Mouse (Mus musculus): ENCODE measurements around the gene Lpp. TPM values are rescaled to one million over a fixed set of nuclear protein-coding genes. Genes with fewer than 3 reads are reported as not detected.

The Lpp gene
- polyA plus RNA-seq, 1 experiment, result 18.7 TPM

DNA sequence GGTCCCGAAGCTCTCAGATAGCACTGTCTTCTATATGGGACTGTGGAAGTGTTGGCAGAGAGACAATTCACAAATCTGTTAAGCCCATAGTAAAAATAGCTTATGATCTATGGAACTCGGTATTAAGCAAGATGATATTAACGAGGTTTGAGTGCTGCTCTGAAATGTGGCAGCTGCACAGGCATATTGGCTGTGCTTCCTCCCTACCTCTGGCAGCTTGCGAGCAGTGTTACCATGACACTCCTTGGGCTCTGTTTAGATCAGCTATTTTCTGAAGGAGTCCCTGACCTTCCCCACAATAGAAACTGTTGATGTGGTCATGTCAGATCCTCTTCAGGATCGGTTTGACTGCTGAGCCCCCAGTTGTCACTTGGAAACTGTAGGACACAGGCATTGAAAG is 176.4 kb downstream of the Lpp start:
- Histone ChIP-seq H3K4me3 (replicated peaks; ENCODE audit: extremely low read depth, low read depth, low read length) (no peak overlapping the region), H3K4me1 (ENCODE audit: control insufficient read depth, insufficient read depth, low read length) (peaks cover 9% of the 10 kb centered on the region)
- 60% methylated on average over 5 of the region's 5 CpGs for WGBS
- DNase-seq, result no peak
- TF ChIP-seq CTCF (IDR thresholded peaks at IDR 0.05; ENCODE audit: insufficient read depth, low read length), result no peak

DNA sequence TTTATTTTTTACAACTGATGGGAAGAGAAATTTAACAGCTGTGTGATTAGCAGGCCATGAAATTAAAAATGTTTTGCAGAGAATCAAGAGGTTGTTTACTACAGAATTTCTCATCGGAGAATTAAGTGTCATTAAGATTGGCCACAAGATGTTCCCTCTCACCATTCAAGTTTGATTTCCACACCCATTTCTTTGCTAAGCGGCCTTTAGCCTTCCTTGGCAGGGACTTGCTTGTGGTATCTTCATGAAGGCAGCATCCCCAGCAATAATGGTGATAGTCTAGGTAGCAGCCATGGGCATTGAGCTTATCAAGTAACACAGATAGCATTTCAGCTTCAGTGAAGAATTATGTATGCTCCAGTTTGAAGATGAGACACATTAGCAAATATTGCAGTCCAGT is 183.7 kb downstream of the Lpp start:
- Histone ChIP-seq H3K4me3 (replicated peaks; ENCODE audit: extremely low read depth, low read depth, low read length) (no peak overlapping the region), H3K4me1 (ENCODE audit: control insufficient read depth, insufficient read depth, low read length) (peaks cover 14% of the 10 kb centered on the region)
- DNase-seq, result no peak
- WGBS, result 63% methylated on average over 2 of the region's 2 CpGs
- TF ChIP-seq CTCF (IDR thresholded peaks at IDR 0.05; ENCODE audit: insufficient read depth, low read length) (no peak), POLR2A (IDR thresholded peaks at IDR 0.05; ENCODE audit: borderline replicate concordance, extremely low read depth, low read depth, low read length) (no peak)

DNA sequence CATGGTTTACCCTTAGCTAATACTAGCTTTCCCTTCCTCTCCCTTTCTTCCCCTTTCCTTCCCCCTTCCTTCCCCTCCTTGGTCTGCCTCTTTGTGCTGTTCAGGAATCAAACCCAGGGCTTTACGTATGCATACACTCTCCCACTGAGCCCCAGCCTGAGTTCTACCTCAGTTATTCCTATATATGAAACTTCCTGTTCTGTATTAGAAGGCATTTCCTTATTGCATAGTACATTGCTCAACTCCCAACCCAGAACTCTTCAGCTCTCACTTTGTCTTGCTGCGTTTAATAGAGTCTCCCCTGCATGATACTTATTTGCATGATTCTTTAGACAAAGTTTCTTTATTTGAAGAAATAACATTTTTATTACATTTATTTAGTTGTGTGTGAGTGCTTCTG is 184.5 kb downstream of the Lpp start:
- WGBS, result 58% methylated on average over 2 of the region's 2 CpGs
- TF ChIP-seq POLR2A (IDR thresholded peaks at IDR 0.05; ENCODE audit: borderline replicate concordance, extremely low read depth, low read depth, low read length) (no peak), CTCF (IDR thresholded peaks at IDR 0.05; ENCODE audit: insufficient read depth, low read length) (no peak)
- no peak overlapping the region for H3K4me3 ChIP-seq (replicated peaks; ENCODE audit: extremely low read depth, low read depth, low read length)
- no peak for DNase-seq
- peaks cover 14% of the 10 kb centered on the region for H3K4me1 ChIP-seq (ENCODE audit: control insufficient read depth, insufficient read depth, low read length)

DNA sequence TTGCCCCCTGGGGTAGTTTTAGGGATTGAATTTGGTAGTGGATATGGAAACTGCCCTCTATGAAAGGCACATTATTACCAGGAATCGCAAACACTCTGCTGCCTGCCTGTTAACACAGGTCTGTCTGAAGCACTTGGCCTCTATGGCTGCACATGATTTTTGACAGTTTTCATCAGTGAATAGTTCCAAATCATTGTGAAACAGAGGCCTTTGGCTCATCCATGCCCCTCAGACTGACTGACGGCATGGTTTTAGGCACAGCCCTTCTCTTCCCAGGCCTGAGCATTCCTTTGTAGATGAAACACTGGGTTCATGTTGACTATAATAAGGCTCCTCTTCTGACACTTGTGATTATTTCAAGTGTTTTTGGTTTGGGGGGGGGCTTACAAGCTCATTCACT is 189.5 kb downstream of the Lpp start:
- Histone ChIP-seq H3K4me1 (ENCODE audit: control insufficient read depth, insufficient read depth, low read length) (no peaks in the 10 kb centered on the region), H3K4me3 (replicated peaks; ENCODE audit: extremely low read depth, low read depth, low read length) (no peak overlapping the region)
- no peak for TF ChIP-seq CTCF (IDR thresholded peaks at IDR 0.05; ENCODE audit: insufficient read depth, low read length)
- TF ChIP-seq POLR2A (IDR thresholded peaks at IDR 0.05; ENCODE audit: borderline replicate concordance, extremely low read depth, low read depth, low read length), result no peak
- DNase-seq, result no peak
- WGBS, result 72% methylated on average over 2 of the region's 2 CpGs

DNA sequence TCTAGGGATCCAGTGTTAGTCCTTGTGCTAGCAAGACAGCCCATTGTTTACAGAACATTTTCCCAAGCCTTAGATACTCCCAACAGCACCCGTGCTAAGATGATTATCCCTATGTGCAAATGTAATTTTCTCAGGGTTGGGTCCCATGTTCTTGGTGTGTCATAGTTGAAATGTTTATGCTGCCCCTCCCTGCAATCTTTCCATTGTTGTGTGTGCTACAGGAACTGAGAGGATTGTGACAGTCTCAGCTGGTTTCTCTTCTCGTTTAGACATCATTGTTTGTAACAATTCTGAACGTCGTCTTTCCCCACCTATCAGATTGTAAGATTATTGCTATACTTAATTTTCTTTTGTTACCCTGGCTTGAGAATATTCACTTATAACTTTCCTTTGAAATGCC is 200.2 kb downstream of the Lpp start:
- no peak overlapping the region for H3K4me3 ChIP-seq (replicated peaks; ENCODE audit: extremely low read depth, low read depth, low read length)
- WGBS, result 41% methylated on average over 4 of the region's 4 CpGs
- H3K4me1 ChIP-seq (ENCODE audit: control insufficient read depth, insufficient read depth, low read length), result peaks cover 6% of the 10 kb centered on the region
- DNase-seq, result no peak
- TF ChIP-seq CTCF (IDR thresholded peaks at IDR 0.05; ENCODE audit: insufficient read depth, low read length) (no peak), POLR2A (IDR thresholded peaks at IDR 0.05; ENCODE audit: borderline replicate concordance, extremely low read depth, low read depth, low read length) (no peak)

- no peak overlapping the region for H3K4me3 ChIP-seq (replicated peaks; ENCODE audit: extremely low read depth, low read depth, low read length)
- TF ChIP-seq POLR2A (IDR thresholded peaks at IDR 0.05; ENCODE audit: borderline replicate concordance, extremely low read depth, low read depth, low read length) (no peak), CTCF (IDR thresholded peaks at IDR 0.05; ENCODE audit: insufficient read depth, low read length) (no peak)
- DNase-seq, result no peak
- 84% methylated on average over 5 of the region's 5 CpGs for WGBS
- peaks cover 6% of the 10 kb centered on the region for H3K4me1 ChIP-seq (ENCODE audit: control insufficient read depth, insufficient read depth, low read length)
These were observed 201.2 kb downstream of the Lpp start for GRCm38 (mm10) chr16:24594508-24594907.

DNA sequence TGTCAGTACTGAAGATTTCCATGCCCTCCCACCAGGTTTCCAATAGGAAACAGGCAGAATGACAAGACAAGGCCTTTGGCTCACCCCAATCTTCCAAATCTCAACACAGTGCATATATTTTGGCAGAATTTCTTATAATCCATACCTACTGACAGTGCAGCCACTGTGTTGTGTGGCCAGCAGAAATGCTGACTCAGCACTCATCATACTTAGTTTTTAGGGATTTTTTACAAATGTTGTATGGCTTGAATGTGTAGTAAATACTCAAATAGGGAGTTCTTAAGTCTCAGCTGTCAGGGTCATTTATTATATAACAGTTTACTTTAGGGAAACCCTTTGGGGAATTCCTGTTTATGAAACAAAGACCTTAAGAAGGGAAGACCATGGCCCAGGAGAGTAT is 202.2 kb downstream of the Lpp start:
- DNase-seq, result no peak
- Histone ChIP-seq H3K4me1 (ENCODE audit: control insufficient read depth, insufficient read depth, low read length) (peaks cover 6% of the 10 kb centered on the region), H3K4me3 (replicated peaks; ENCODE audit: extremely low read depth, low read depth, low read length) (no peak overlapping the region)
- TF ChIP-seq CTCF (IDR thresholded peaks at IDR 0.05; ENCODE audit: insufficient read depth, low read length) (no peak), POLR2A (IDR thresholded peaks at IDR 0.05; ENCODE audit: borderline replicate concordance, extremely low read depth, low read depth, low read length) (no peak)

DNA sequence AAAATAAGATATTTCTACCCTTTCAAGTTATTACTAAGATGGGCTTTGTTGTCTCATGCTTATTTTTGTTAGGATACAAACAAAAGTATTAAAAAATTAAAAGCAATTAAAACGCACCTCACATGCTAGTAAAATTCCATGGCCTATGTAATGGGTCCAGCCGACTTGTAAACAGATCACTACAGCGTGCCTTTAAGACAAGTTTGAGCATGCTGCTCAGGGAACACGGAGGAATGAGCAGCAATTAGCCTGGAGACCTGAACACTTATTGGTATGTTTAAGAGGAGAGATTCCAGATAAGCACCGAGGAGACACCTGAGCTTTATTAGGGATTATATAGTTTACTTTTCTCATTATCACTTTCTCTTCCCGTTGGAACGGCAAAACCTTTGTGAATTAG is 205.3 kb downstream of the Lpp start:
- H3K4me3 ChIP-seq (replicated peaks; ENCODE audit: extremely low read depth, low read depth, low read length), result no peak overlapping the region
- TF ChIP-seq POLR2A (IDR thresholded peaks at IDR 0.05; ENCODE audit: borderline replicate concordance, extremely low read depth, low read depth, low read length), result no peak
- H3K4me1 ChIP-seq (ENCODE audit: control insufficient read depth, insufficient read depth, low read length), result no peaks in the 10 kb centered on the region; the same call in none of the 2 replicates
- DNase-seq, result no peak
- 59% methylated on average over 7 of the region's 7 CpGs for WGBS

GRCm38 (mm10) chr16:24599766-24600165 is 206.5 kb downstream of the Lpp start:
- no peak overlapping the region for H3K4me3 ChIP-seq (replicated peaks; ENCODE audit: extremely low read depth, low read depth, low read length)
- no peak for DNase-seq
- TF ChIP-seq POLR2A (IDR thresholded peaks at IDR 0.05; ENCODE audit: borderline replicate concordance, extremely low read depth, low read depth, low read length) (no peak), CTCF (IDR thresholded peaks at IDR 0.05; ENCODE audit: insufficient read depth, low read length) (no peak)
- H3K4me1 ChIP-seq (ENCODE audit: control insufficient read depth, insufficient read depth, low read length), result no peaks in the 10 kb centered on the region; the same call in 1 of the 2 replicates
- 58% methylated on average over 7 of the region's 7 CpGs for WGBS

GRCm38 (mm10) chr16:24600260-24600948 is 207.1 kb downstream of the Lpp start:
- TF ChIP-seq CTCF (IDR thresholded peaks at IDR 0.05; ENCODE audit: insufficient read depth, low read length) (no peak), POLR2A (IDR thresholded peaks at IDR 0.05; ENCODE audit: borderline replicate concordance, extremely low read depth, low read depth, low read length) (no peak)
- DNase-seq, result no peak
- 86% methylated on average over 14 of the region's 14 CpGs for WGBS
- Histone ChIP-seq H3K4me3 (replicated peaks; ENCODE audit: extremely low read depth, low read depth, low read length) (no peak overlapping the region), H3K4me1 (ENCODE audit: control insufficient read depth, insufficient read depth, low read length) (no peaks in the 10 kb centered on the region; the same call in 1 of the 2 replicates)

Measured in lung, adult 2 months (tissue).